In genomic region chr2:179562350-179562749, GRCm38 (mm10) we compare ENCODE assay signal across 21 mouse cellular contexts.
A peak's percentile ranks its signal among the peaks of the same experiment; 100 is the strongest.
DNase-seq lines count a peak whose midpoint lies in the region; ATAC-seq lines count a peak whose summit lies in the region.
"Had no signal": no experiment of that assay in that cellular context is flagged by ENCODE, and none has a peak within 500 bp of the region (broad histone marks: within the 10 kb centered on the region; RNA-seq: fewer than 3 reads in every experiment).

No protein-coding gene starts in this region.

- H3K27me3 ChIP-seq in heart, embryonic 12.5 days (replicated peaks), result peaks cover 29% of the 10 kb centered on the region
- H3K27me3 ChIP-seq: embryonic facial prominence, embryonic 15.5 days; forebrain, embryonic 12.5 days had no signal

- WGBS in heart, embryonic 12.5 days, result 19% methylated on average over 2 of the region's 2 CpGs

- no peak for ATAC-seq in heart, embryonic 12.5 days (ENCODE audit: insufficient number of reproducible peaks, low FRiP score)
- ATAC-seq: forebrain, embryonic 14.5 days; forebrain, embryonic 16.5 days had no signal

- H3K9ac ChIP-seq in heart, embryonic 12.5 days, result no peak overlapping the region
- H3K9ac ChIP-seq: embryonic facial prominence, embryonic 13.5 days; embryonic facial prominence, embryonic 15.5 days; forebrain, embryonic 12.5 days had no signal

- no peaks in the 10 kb centered on the region for H3K36me3 ChIP-seq in heart, embryonic 12.5 days
- H3K36me3 ChIP-seq: embryonic facial prominence, embryonic 13.5 days; embryonic facial prominence, embryonic 15.5 days; forebrain, embryonic 10.5 days; forebrain, embryonic 12.5 days had no signal

- peaks cover 8% of the 10 kb centered on the region for H3K4me1 ChIP-seq in heart, embryonic 12.5 days (replicated peaks)
- H3K4me1 ChIP-seq: embryonic facial prominence, embryonic 15.5 days had no signal

- H3K4me2 ChIP-seq in heart, embryonic 12.5 days, result no peak overlapping the region
- H3K4me2 ChIP-seq: embryonic facial prominence, embryonic 13.5 days; embryonic facial prominence, embryonic 15.5 days; forebrain, embryonic 12.5 days had no signal

- peak; percentile 91 for DNase-seq in heart, adult 11 months
- peak; percentile 31 for DNase-seq in heart, adult 8-10 months (ENCODE audit: low spot score)
- no peak for DNase-seq in heart, postnatal 4 days
- DNase-seq: adrenal gland, adult 2 months; adrenal gland, postnatal 10 days; adrenal gland, postnatal 25 days; cerebellum, adult 11 months; cerebellum, adult 18-20 months; cerebellum, adult 8-10 months; cerebellum, adult 9-11 months; cerebellum, postnatal 14 days; cerebellum, postnatal 36 days; embryo, embryonic 11 days had no signal

- no peak overlapping the region for H3K27ac ChIP-seq in heart, embryonic 12.5 days (ENCODE audit: poor library complexity, severe bottlenecking)
- H3K27ac ChIP-seq: embryonic facial prominence, embryonic 13.5 days; embryonic facial prominence, embryonic 15.5 days; forebrain, embryonic 10.5 days; forebrain, embryonic 12.5 days had no signal

- H3K4me3 ChIP-seq in heart, embryonic 12.5 days, result no peak overlapping the region
- H3K4me3 ChIP-seq: embryonic facial prominence, embryonic 13.5 days; embryonic facial prominence, embryonic 15.5 days; erythroblast, embryonic 14.5 days; forebrain, embryonic 10.5 days; forebrain, embryonic 12.5 days had no signal

- no peaks in the 10 kb centered on the region; the same call in 1 of the 2 replicates for H3K9me3 ChIP-seq in heart, embryonic 12.5 days (replicated peaks)
- H3K9me3 ChIP-seq: embryonic facial prominence, embryonic 13.5 days; embryonic facial prominence, embryonic 15.5 days; forebrain, embryonic 12.5 days had no signal
